Mouse (Mus musculus) lung, adult 2 months (tissue): ENCODE data around the gene Cdk14.

Experiments
- CTCF ChIP-seq: fragments of 200-500 bp; IDR thresholded peaks from 2 replicates; pipeline ENCODE4 v1.5.1; 2011; ENCODE audit warnings: mild to moderate bottlenecking, low read length, control low read depth; ENCODE audit not compliant: insufficient read depth
- POLR2A ChIP-seq: fragments of 200-500 bp; IDR thresholded peaks from 2 replicates; pipeline ENCODE4 v1.6.1; 2011; ENCODE audit warnings: low read depth, mild to moderate bottlenecking, control low read depth, low read length, borderline replicate concordance; ENCODE audit errors: extremely low read depth

- TF ChIP-seq POLR2A = peak; percentile 20; the same call in 1 of the 2 replicates
- TF ChIP-seq CTCF = no peak
Measured at GRCm38 (mm10) chr5:5419992-5420455, at the start of gene Cdk14.
